Mouse (Mus musculus) forebrain, embryonic 11.5 days (tissue): ENCODE measurements at regions not wholly inside any gene's neighbourhood (a gene's known extent, or its start where the extent isn't known, plus 50 kb on each side); places are given as distances from the start of the nearest gene placed in this dataset.

Experiments used
- ATAC-seq: fragments of 200-750 bp; cut with Nextera tagmentation; replicated peaks from 2 replicates; pipeline ENCODE4 v1.8.0; 2017; ENCODE audit warnings: moderate TSS enrichment; ENCODE audit not compliant: low FRiP score
- DNase-seq: peaks from one replicate; pipeline ENCODE4 v3.0.0-alpha.2; 2017; ENCODE audit warnings: low spot score
- H3K27ac ChIP-seq: fragments of 300-500 bp; sonication (generic); 2 replicates; pipeline ENCODE4 v1.5.1; 2014; ENCODE audit warnings: low read depth, low read length
- H3K27me3 ChIP-seq: fragments of 300-500 bp; sonication (generic); 2 replicates; pipeline ENCODE4 v1.6.1; 2014; ENCODE audit warnings: mild to moderate bottlenecking, low read length, mixed read lengths; ENCODE audit not compliant: control insufficient read depth, insufficient read depth
- H3K36me3 ChIP-seq: fragments of 300-500 bp; sonication (generic); 2 replicates; pipeline ENCODE4 v1.6.1; 2014; ENCODE audit warnings: mild to moderate bottlenecking, low read length, moderate library complexity, mixed read lengths; ENCODE audit not compliant: control insufficient read depth, insufficient read depth
- H3K4me1 ChIP-seq: fragments of 300-500 bp; sonication (generic); replicated peaks from 2 replicates; pipeline ENCODE4 v1.6.1; 2014; ENCODE audit warnings: low read length, mixed read lengths; ENCODE audit not compliant: control insufficient read depth, insufficient read depth
- H3K4me2 ChIP-seq: fragments of 300-500 bp; sonication (generic); 2 replicates; pipeline ENCODE4 v1.6.1; 2014; ENCODE audit warnings: low read depth, mild to moderate bottlenecking, low read length, moderate library complexity, mixed read lengths; ENCODE audit not compliant: severe bottlenecking
- H3K4me3 ChIP-seq: fragments of 300-500 bp; sonication (generic); 2 replicates; pipeline ENCODE4 v1.5.1; 2014; ENCODE audit warnings: low read depth, low read length
- H3K9ac ChIP-seq: fragments of 300-500 bp; sonication (generic); 2 replicates; pipeline ENCODE4 v1.6.1; 2014; ENCODE audit warnings: low read length
- H3K9me3 ChIP-seq: fragments of 300-500 bp; sonication (generic); 2 replicates; pipeline ENCODE4 v1.6.1; 2016; ENCODE audit warnings: low read length, mixed read lengths; ENCODE audit not compliant: control insufficient read depth
- WGBS: fragments of 180-500 bp; shearing (Covaris S2); extraction: QIAGEN DNeasy Blood & Tissue Kit; methylation state at CpG from one replicate; pipeline ENCODE4 v1.1.7; 2014; 5-methylcytosine and 5-hydroxymethylcytosine counted together

GRCm38 (mm10) chr1:191486766-191487165 lies 83.7 kb upstream of the Ppp2r5a start:
- Histone ChIP-seq H3K27ac (no peak overlapping the region), H3K27me3 (no peaks in the 10 kb centered on the region), H3K9ac (no peak overlapping the region), H3K4me2 (no peak overlapping the region), H3K4me3 (no peak overlapping the region), H3K36me3 (no peaks in the 10 kb centered on the region), H3K9me3 (no peaks in the 10 kb centered on the region), H3K4me1 (no peaks in the 10 kb centered on the region)
- DNase-seq (no peak), ATAC-seq (no peak)
- WGBS: 44% methylated on average over 6 of the region's 6 CpGs

- 90% methylated on average over 8 of the region's 8 CpGs for WGBS
- ATAC-seq: no peak
- no peak for DNase-seq
- Histone ChIP-seq H3K9ac (no peak overlapping the region), H3K9me3 (no peaks in the 10 kb centered on the region), H3K4me1 (no peaks in the 10 kb centered on the region), H3K4me3 (no peak overlapping the region), H3K27me3 (no peaks in the 10 kb centered on the region), H3K4me2 (no peak overlapping the region), H3K36me3 (no peaks in the 10 kb centered on the region), H3K27ac (no peak overlapping the region)
Observed at GRCm38 (mm10) chr1:191484726-191485425, 81.8 kb upstream of the Ppp2r5a start.

- no peak for DNase-seq
- H3K27me3 ChIP-seq: no peaks in the 10 kb centered on the region
- no peak overlapping the region for H3K27ac ChIP-seq
- no peak overlapping the region for H3K4me3 ChIP-seq
- H3K4me2 ChIP-seq: no peak overlapping the region
- H3K4me1 ChIP-seq: no peaks in the 10 kb centered on the region
- no peaks in the 10 kb centered on the region for H3K9me3 ChIP-seq
- H3K36me3 ChIP-seq: no peaks in the 10 kb centered on the region
- WGBS: 79% methylated on average over 13 of the region's 13 CpGs
- ATAC-seq: no peak
- H3K9ac ChIP-seq: no peak overlapping the region
Observed at GRCm38 (mm10) chr1:191479906-191480379, 76.9 kb upstream of the Ppp2r5a start.

- no peak for ATAC-seq
- H3K9me3 ChIP-seq: no peaks in the 10 kb centered on the region
- H3K4me3 ChIP-seq: no peak overlapping the region
- no peaks in the 10 kb centered on the region for H3K36me3 ChIP-seq
- H3K27ac ChIP-seq: no peak overlapping the region
- no peak overlapping the region for H3K4me2 ChIP-seq
- 0 out of 2 replicates have a peak, but pooled peaks cover 2% of the 10 kb centered on the region for H3K4me1 ChIP-seq
- DNase-seq: no peak
- no peaks in the 10 kb centered on the region for H3K27me3 ChIP-seq
- no peak overlapping the region for H3K9ac ChIP-seq
- 88% methylated on average over 5 of the region's 5 CpGs for WGBS
Observed at GRCm38 (mm10) chr1:191472551-191472950, 69.5 kb upstream of the Ppp2r5a start.

GRCm38 (mm10) chr1:191471489-191471888 lies 68.4 kb upstream of the Ppp2r5a start:
- Histone ChIP-seq H3K4me3 (no peak overlapping the region), H3K36me3 (no peaks in the 10 kb centered on the region), H3K27ac (no peak overlapping the region), H3K9me3 (no peaks in the 10 kb centered on the region), H3K9ac (no peak overlapping the region), H3K4me1 (0 out of 2 replicates have a peak, but pooled peaks cover 2% of the 10 kb centered on the region), H3K27me3 (no peaks in the 10 kb centered on the region), H3K4me2 (no peak overlapping the region)
- ATAC-seq: no peak
- DNase-seq: no peak
- WGBS: 69% methylated on average over 2 of the region's 2 CpGs

GRCm38 (mm10) chr1:191470190-191470985 lies 67.3 kb upstream of the Ppp2r5a start:
- no peak overlapping the region for H3K4me2 ChIP-seq
- no peak overlapping the region; the same call in 1 of the 2 replicates for H3K27ac ChIP-seq
- no peak for ATAC-seq
- DNase-seq: no peak
- H3K27me3 ChIP-seq: no peaks in the 10 kb centered on the region
- no peaks in the 10 kb centered on the region for H3K36me3 ChIP-seq
- no peak overlapping the region for H3K4me3 ChIP-seq
- H3K4me1 ChIP-seq: 0 out of 2 replicates have a peak, but pooled peaks cover 2% of the 10 kb centered on the region
- H3K9me3 ChIP-seq: no peaks in the 10 kb centered on the region
- 34% methylated on average over 13 of the region's 13 CpGs for WGBS
- no peak overlapping the region for H3K9ac ChIP-seq

GRCm38 (mm10) chr1:191468837-191469529 lies 65.9 kb upstream of the Ppp2r5a start:
- WGBS: 54% methylated on average over 4 of the region's 4 CpGs
- ATAC-seq (no peak), DNase-seq (no peak)
- Histone ChIP-seq H3K27me3 (no peaks in the 10 kb centered on the region), H3K9ac (no peak overlapping the region), H3K27ac (no peak overlapping the region), H3K36me3 (no peaks in the 10 kb centered on the region), H3K4me3 (no peak overlapping the region), H3K9me3 (no peaks in the 10 kb centered on the region), H3K4me2 (no peak overlapping the region), H3K4me1 (0 out of 2 replicates have a peak, but pooled peaks cover 2% of the 10 kb centered on the region)

- no peak for ATAC-seq
- 95% methylated on average over 3 of the region's 3 CpGs for WGBS
- H3K4me3 ChIP-seq: no peak overlapping the region
- DNase-seq: no peak
- H3K36me3 ChIP-seq: no peaks in the 10 kb centered on the region
- H3K27me3 ChIP-seq: no peaks in the 10 kb centered on the region
- H3K4me2 ChIP-seq: no peak overlapping the region
- H3K4me1 ChIP-seq: peaks cover 2% of the 10 kb centered on the region; the same call in 1 of the 2 replicates
- H3K27ac ChIP-seq: no peak overlapping the region
- no peaks in the 10 kb centered on the region for H3K9me3 ChIP-seq
- no peak overlapping the region for H3K9ac ChIP-seq
Observed at GRCm38 (mm10) chr1:191466261-191466660, 63.2 kb upstream of the Ppp2r5a start.
